Mouse (Mus musculus): ENCODE data around the gene Abcc10.

Abcc10 gene

GRCm38 (mm10) chr17:46285407-46285806 lies 42.7 kb downstream of the Abcc10 start:
- no peak for DNase-seq (ENCODE audit: low read depth, low spot score)

- no peak for DNase-seq (ENCODE audit: low read depth, low spot score)
These were observed 43.5 kb downstream of the Abcc10 start for GRCm38 (mm10) chr17:46284653-46285052.

GRCm38 (mm10) chr17:46283911-46284310 lies 44.2 kb downstream of the Abcc10 start:
- no peak for DNase-seq (ENCODE audit: low read depth, low spot score)

DNA sequence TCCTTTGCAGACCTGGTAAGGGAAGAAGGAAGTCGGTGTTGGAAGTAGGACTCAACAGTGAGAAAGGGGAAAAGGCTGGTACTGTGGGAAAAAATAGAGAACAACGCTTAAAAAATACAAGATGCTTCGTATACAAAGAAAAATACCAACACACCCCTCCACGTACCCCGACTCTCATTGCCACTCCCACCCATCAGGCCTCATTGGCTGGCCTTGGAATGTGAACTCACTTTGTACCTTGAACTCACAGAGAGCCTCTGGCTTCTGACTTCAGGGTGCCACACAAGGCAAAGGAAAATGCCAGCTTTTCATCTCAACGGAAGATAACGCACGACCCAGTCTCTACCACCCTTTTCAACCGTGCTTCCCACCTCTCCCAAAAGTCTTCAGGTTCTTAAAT lies 45.0 kb downstream of the Abcc10 start:
- DNase-seq (ENCODE audit: low read depth, low spot score): no peak

GRCm38 (mm10) chr17:46282483-46283123 lies 45.5 kb downstream of the Abcc10 start, which contains the start of gene Tjap1:
Gene Tjap1 (minus strand): TSS chr17:46283026.
- DNase-seq (ENCODE audit: low read depth, low spot score): peak; percentile 67

- no peak for DNase-seq (ENCODE audit: low read depth, low spot score)
These were observed 50.0 kb downstream of the Abcc10 start for GRCm38 (mm10) chr17:46278011-46278765.

GRCm38 (mm10) chr17:46277586-46277985 lies 50.6 kb downstream of the Abcc10 start:
- DNase-seq (ENCODE audit: low read depth, low spot score): no peak

GRCm38 (mm10) chr17:46275506-46275905 lies 52.6 kb downstream of the Abcc10 start:
- DNase-seq (ENCODE audit: low read depth, low spot score): no peak

GRCm38 (mm10) chr17:46275034-46275433 lies 53.1 kb downstream of the Abcc10 start:
- no peak for DNase-seq (ENCODE audit: low read depth, low spot score)

- no peak for DNase-seq (ENCODE audit: low read depth, low spot score)
These were observed 53.7 kb downstream of the Abcc10 start for GRCm38 (mm10) chr17:46274465-46274864.

DNA sequence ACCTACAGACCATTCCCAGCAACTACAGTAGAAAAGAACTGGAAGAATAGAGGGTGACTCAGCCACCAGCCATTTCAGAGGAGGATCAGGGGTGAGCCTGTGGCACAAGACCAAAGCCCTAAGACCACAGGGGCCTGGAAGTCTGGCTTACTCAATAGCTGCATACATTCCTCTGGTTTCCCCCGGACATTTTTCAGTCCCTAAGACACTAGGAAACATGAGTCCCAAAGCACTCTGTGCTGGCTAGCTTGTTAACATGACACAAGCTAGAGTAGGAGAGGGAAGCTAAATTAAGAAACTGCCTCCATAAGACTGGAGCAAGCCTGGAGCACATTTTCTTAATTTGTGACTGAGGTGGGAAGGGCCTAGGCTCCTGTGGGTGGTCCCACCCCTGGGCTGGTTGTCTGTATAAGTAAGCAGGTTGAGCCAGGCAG lies 54.3 kb downstream of the Abcc10 start:
- no peak for DNase-seq (ENCODE audit: low read depth, low spot score)

DNA sequence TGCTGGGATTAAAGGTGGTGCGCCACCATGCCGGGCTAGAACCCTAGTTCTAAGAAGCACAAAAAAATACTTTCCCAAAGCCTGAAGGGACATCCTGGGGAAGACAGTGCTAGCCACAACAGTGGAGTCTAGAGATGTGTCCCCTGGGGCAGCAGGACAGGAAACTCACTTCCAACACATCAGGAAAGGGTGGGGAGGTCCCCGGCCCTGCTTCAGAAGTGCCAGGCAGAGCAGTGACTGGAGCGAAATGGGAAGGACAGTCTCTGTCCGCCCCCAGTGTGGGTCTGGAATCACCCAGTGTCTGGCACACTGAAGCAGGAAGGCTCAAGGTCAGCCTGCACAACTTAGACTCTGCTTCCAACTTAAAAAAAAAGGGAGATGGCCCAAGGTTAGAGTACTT lies 55.5 kb downstream of the Abcc10 start:
- no peak for DNase-seq (ENCODE audit: low read depth, low spot score)

DNA sequence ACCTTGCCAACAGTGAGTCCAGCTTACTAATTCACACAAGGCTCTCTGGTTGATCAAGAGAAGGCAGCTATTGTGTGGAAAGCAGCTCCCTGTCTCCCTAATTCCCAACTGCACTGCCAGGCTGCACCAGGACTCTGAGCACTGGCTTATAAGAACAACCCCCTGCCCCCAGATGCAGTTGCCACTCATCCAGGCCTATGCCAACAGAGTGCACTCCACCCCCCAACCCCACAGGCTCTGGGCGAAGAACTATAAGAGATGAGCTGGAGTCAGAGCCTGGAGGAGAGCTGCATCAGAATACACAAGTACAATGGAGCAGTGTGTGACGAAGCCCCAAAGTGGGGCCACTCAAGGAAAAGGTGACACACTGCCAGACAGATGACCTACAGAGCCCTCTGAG lies 56.1 kb downstream of the Abcc10 start:
- DNase-seq (ENCODE audit: low read depth, low spot score): no peak

GRCm38 (mm10) chr17:46269771-46270534 lies 58.2 kb downstream of the Abcc10 start:
- no peak for DNase-seq (ENCODE audit: low read depth, low spot score)

GRCm38 (mm10) chr17:46268026-46268720 lies 60.0 kb downstream of the Abcc10 start:
- DNase-seq (ENCODE audit: low read depth, low spot score): no peak

DNA sequence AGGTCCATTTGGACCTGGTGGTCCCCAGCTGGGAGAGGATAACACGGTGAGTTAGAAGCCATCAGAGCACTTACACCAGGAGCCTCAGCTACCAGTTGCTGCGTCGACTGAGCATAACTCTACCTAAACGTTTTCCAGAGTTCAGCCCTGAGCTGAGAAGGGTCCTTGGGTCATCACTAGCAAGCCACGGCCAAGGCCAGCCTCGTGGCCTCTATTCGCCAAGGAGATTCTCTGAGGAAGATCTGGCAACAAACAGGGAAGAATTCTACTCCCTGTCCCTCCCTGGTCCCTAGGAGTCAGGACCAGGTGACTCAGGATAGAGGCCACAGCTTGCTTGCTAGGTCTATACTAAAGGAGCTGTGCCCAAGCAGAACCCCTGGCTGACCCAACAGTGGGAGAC lies 60.6 kb downstream of the Abcc10 start:
- no peak for DNase-seq (ENCODE audit: low read depth, low spot score)

- DNase-seq (ENCODE audit: low read depth, low spot score): no peak
These were observed 61.2 kb downstream of the Abcc10 start for GRCm38 (mm10) chr17:46266986-46267385.

DNA sequence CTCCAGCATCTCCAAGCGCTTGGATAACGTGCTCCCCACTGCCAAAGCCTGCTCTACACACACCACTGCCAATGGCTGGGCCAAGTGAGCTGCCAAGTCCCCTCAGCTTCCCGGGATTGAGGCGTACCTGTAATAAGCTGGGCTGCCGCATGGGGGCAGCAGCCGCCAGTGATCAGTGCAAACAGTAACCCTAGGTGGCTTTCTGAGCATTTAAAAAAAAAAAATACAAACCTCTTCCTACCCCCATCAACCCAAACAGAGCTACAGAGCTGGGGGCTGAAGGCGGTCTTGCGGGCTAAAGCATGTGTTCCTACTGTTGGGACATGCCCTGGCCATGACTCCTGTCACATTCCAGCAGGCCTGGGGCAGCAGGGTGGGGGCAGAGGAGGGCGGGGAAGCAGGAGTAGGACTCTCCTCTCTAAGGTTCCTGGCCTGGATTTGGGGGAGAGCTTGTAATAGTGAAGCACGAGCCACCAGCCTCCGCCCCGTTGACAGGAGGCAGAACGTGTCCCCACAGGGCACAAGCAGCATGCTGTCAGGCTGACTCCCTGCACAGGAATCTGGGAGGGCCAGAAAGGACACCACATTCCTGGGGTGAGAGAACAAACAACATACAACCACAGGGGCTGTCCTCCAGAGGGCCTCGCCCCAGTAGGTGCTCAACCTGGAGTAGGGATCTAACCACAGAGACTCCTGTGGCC lies 62.1 kb downstream of the Abcc10 start:
- DNase-seq (ENCODE audit: low read depth, low spot score): peak; percentile 36

DNA sequence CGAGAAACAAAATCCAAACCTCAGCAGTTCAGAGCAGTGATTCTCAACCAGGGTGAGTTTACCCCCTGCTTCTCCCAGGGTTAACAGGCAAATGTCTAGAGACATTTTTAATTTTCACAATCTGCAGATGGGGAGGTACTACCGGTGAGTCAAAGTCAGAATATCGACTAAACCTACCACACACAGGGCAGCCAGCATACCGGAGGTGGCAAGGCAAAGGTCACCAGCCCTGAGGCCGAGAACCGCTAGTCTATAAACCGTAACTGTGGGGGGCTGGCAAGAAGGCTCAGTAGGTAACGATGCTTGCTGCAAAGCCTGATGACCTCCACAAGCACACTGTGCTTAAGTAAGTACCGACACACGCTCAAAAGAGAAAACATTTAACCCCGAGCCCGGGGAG lies 62.6 kb downstream of the Abcc10 start:
- no peak for DNase-seq (ENCODE audit: low read depth, low spot score)

DNA sequence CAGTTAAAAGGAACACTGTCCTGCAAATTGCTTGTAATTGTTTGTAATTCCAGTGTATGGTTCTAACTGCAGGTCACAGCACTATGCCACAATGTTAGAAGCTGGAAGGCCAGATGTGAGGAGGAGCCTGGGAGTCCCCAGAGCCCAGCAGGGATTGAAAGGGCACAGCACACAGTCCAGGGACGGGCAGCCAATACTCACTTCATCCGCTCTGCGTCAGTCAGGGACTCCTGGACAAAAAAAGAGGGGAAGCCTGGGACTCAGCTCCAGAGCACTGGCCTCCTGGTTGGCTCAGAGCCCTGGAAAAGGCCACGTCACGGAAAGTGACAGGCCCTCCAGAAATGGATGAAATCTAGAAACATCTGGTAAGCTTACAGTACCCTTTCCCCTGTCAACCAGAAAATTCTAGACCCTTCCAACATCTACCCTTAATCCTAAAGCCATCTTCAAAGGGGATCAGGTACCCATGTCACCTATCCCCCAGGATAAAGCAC lies 65.9 kb downstream of the Abcc10 start:
- no peak for DNase-seq (ENCODE audit: low read depth, low spot score)

DNA sequence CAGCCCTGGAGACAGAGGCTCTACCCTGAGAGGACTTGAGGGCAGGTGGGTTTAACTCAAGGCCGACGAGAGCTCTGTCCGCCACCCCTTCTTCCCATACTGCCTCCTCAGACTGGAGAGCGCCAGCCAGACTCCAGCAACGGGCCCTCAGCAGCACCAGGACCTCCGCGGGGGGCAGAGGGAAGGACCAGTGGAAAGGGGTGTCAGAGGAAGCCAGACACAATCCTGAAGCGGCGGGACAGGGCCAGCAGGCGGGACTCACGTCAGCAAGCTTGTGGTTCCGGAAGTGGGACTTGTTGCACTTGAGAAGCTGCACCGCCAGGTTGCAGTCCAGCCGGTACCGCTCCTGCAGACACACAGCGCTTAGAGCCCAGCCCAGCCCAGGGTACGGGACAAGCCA lies 68.5 kb downstream of the Abcc10 start:
- DNase-seq (ENCODE audit: low read depth, low spot score): no peak

Measured in retina, adult 2 months (tissue).